In the genomic region with DNA sequence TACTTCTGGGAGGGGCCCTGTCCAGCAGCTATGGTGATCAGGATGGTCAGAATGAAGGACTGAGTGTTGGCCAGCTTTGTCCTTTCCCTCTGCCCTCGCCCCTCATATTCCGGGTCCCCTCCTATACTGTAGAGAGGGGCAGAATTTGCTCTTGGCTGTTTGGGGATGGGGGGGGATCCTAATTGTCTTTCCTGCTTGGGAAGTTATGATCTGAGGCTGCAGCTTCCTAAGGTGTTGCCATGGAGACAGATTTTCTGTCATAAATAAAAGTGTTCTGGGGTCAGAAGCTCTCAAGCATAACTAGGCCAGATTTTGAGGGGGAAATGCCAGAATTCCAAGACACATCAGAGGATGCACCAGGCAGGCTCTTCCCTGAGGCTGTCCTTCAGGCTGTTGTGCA, we compare ENCODE assay signal across 16 mouse cellular contexts. TPM values are rescaled to one million over a fixed set of nuclear protein-coding genes. Genes with fewer than 3 reads are reported as not detected.
DNase-seq lines count a peak whose midpoint lies in the region; ATAC-seq lines count a peak whose summit lies in the region.
"Had no signal": no experiment of that assay in that cellular context is flagged by ENCODE, and none has a peak within 500 bp of the region (broad histone marks: within the 10 kb centered on the region; RNA-seq: fewer than 3 reads in every experiment).

No protein-coding gene starts in this region.

- H3K9ac ChIP-seq in heart, embryonic 15.5 days = 0 out of 2 replicates have a peak overlapping the region, but pooled peaks have one; percentile 8
- H3K9ac ChIP-seq in heart, embryonic 11.5 days (ENCODE audit: low read depth, low read length) = no peak overlapping the region
- no peak overlapping the region for H3K9ac ChIP-seq in lung, embryonic 15.5 days
- no peak overlapping the region for H3K9ac ChIP-seq in embryonic facial prominence, embryonic 14.5 days (ENCODE audit: low read depth, low read length)
- no peak overlapping the region for H3K9ac ChIP-seq in neural tube, embryonic 15.5 days (replicated peaks)
- H3K9ac ChIP-seq: kidney, embryonic 15.5 days; limb, embryonic 12.5 days; liver, embryonic 15.5 days had no signal

- H3K36me3 ChIP-seq in heart, embryonic 15.5 days = no peaks in the 10 kb centered on the region
- no peaks in the 10 kb centered on the region for H3K36me3 ChIP-seq in heart, embryonic 11.5 days (ENCODE audit: control insufficient read depth, insufficient read depth, low read length)
- H3K36me3 ChIP-seq in lung, embryonic 15.5 days = no peaks in the 10 kb centered on the region
- no peaks in the 10 kb centered on the region for H3K36me3 ChIP-seq in embryonic facial prominence, embryonic 14.5 days (ENCODE audit: control insufficient read depth, insufficient read depth, low read length)
- H3K36me3 ChIP-seq in neural tube, embryonic 15.5 days = no peaks in the 10 kb centered on the region
- H3K36me3 ChIP-seq: kidney, embryonic 15.5 days; limb, embryonic 12.5 days; liver, embryonic 15.5 days had no signal

- no peak for DNase-seq in lung, postnatal 10 days
- DNase-seq in embryonic facial prominence, embryonic 14.5 days (ENCODE audit: low spot score) = peak; percentile 46
- DNase-seq in right cerebral cortex, postnatal 36 days (ENCODE audit: low spot score in 2 of 2) = no peak
- DNase-seq: cerebellum, adult 8-10 months; gastrocnemius, adult 2 months; heart, adult 18-20 months had no signal

- peak overlapping the region; percentile 27; the same call in 1 of the 2 replicates for H3K27ac ChIP-seq in heart, embryonic 15.5 days
- H3K27ac ChIP-seq in heart, embryonic 11.5 days (ENCODE audit: low read depth, low read length) = no peak overlapping the region
- H3K27ac ChIP-seq in lung, embryonic 15.5 days = peak overlapping the region; percentile 79
- H3K27ac ChIP-seq in embryonic facial prominence, embryonic 14.5 days (replicated peaks; ENCODE audit: low read depth, low read length) = no peak overlapping the region
- H3K27ac ChIP-seq in neural tube, embryonic 15.5 days (replicated peaks) = no peak overlapping the region
- H3K27ac ChIP-seq: gastrocnemius, adult 2 months; kidney, embryonic 15.5 days; layer of hippocampus, adult 2 months; left cerebral cortex, adult 2 months; limb, embryonic 12.5 days; liver, embryonic 15.5 days had no signal

- no peaks in the 10 kb centered on the region for H3K27me3 ChIP-seq in heart, embryonic 15.5 days
- H3K27me3 ChIP-seq in heart, embryonic 11.5 days (ENCODE audit: control insufficient read depth, insufficient read depth, low read length) = no peaks in the 10 kb centered on the region
- no peaks in the 10 kb centered on the region for H3K27me3 ChIP-seq in lung, embryonic 15.5 days
- no peaks in the 10 kb centered on the region for H3K27me3 ChIP-seq in embryonic facial prominence, embryonic 14.5 days (replicated peaks; ENCODE audit: control insufficient read depth, insufficient read depth, low read length)
- H3K27me3 ChIP-seq in neural tube, embryonic 15.5 days (replicated peaks) = no peaks in the 10 kb centered on the region
- H3K27me3 ChIP-seq: kidney, embryonic 15.5 days; limb, embryonic 12.5 days; liver, embryonic 15.5 days had no signal

- H3K9me3 ChIP-seq in heart, embryonic 15.5 days (replicated peaks) = no peaks in the 10 kb centered on the region
- no peaks in the 10 kb centered on the region for H3K9me3 ChIP-seq in heart, embryonic 11.5 days (replicated peaks; ENCODE audit: control insufficient read depth, low read length)
- no peaks in the 10 kb centered on the region for H3K9me3 ChIP-seq in lung, embryonic 15.5 days
- H3K9me3 ChIP-seq in embryonic facial prominence, embryonic 14.5 days (ENCODE audit: control insufficient read depth, low read length) = no peaks in the 10 kb centered on the region
- no peaks in the 10 kb centered on the region for H3K9me3 ChIP-seq in neural tube, embryonic 15.5 days (replicated peaks)
- H3K9me3 ChIP-seq: kidney, embryonic 15.5 days; limb, embryonic 12.5 days; liver, embryonic 15.5 days had no signal

- peak overlapping the region; percentile 38 for H3K4me2 ChIP-seq in heart, embryonic 15.5 days
- no peak overlapping the region for H3K4me2 ChIP-seq in heart, embryonic 11.5 days
- H3K4me2 ChIP-seq in lung, embryonic 15.5 days = 0 out of 2 replicates have a peak overlapping the region, but pooled peaks have one; percentile 8
- H3K4me2 ChIP-seq in embryonic facial prominence, embryonic 14.5 days (ENCODE audit: low read depth, low read length) = no peak overlapping the region
- no peak overlapping the region for H3K4me2 ChIP-seq in neural tube, embryonic 15.5 days
- H3K4me2 ChIP-seq: kidney, embryonic 15.5 days; limb, embryonic 12.5 days; liver, embryonic 15.5 days had no signal

- no peak for ATAC-seq in heart, embryonic 15.5 days (replicated peaks; ENCODE audit: insufficient number of reproducible peaks, insufficient read depth, low FRiP score, low read depth)
- ATAC-seq in heart, embryonic 11.5 days (replicated peaks; ENCODE audit: insufficient number of reproducible peaks, low FRiP score, low TSS enrichment) = no peak
- no peak for ATAC-seq in lung, embryonic 15.5 days (ENCODE audit: borderline replicate concordance, extremely low read depth, low FRiP score, low TSS enrichment)
- no peak for ATAC-seq in embryonic facial prominence, embryonic 14.5 days (ENCODE audit: low read depth)
- peak; percentile 45; the same call in 1 of the 2 replicates for ATAC-seq in neural tube, embryonic 15.5 days (ENCODE audit: low FRiP score)
- ATAC-seq: forebrain, embryonic 16.5 days had no signal

- H3K4me1 ChIP-seq in heart, embryonic 15.5 days (replicated peaks) = peaks cover 30% of the 10 kb centered on the region
- peaks cover 17% of the 10 kb centered on the region for H3K4me1 ChIP-seq in heart, embryonic 11.5 days (ENCODE audit: control insufficient read depth, insufficient read depth, low read length)
- H3K4me1 ChIP-seq in lung, embryonic 15.5 days = peaks cover 35% of the 10 kb centered on the region
- peaks cover 17% of the 10 kb centered on the region for H3K4me1 ChIP-seq in embryonic facial prominence, embryonic 14.5 days (ENCODE audit: control insufficient read depth, insufficient read depth, low read length)
- peaks cover 18% of the 10 kb centered on the region for H3K4me1 ChIP-seq in neural tube, embryonic 15.5 days
- H3K4me1 ChIP-seq: liver, embryonic 15.5 days had no signal

- 82% methylated on average over 2 of the region's 2 CpGs for WGBS in heart, embryonic 15.5 days
- WGBS in heart, embryonic 11.5 days (ENCODE audit: insufficient replicate concordance) = 80% methylated on average over 2 of the region's 2 CpGs
- 66% methylated on average over 2 of the region's 2 CpGs for WGBS in lung, embryonic 15.5 days
- 85% methylated on average over 2 of the region's 2 CpGs for WGBS in embryonic facial prominence, embryonic 14.5 days
- WGBS in neural tube, embryonic 15.5 days = 75% methylated on average over 2 of the region's 2 CpGs

- no peak overlapping the region for H3K4me3 ChIP-seq in heart, embryonic 15.5 days
- H3K4me3 ChIP-seq in heart, embryonic 11.5 days (ENCODE audit: low read depth, low read length) = no peak overlapping the region
- no peak overlapping the region for H3K4me3 ChIP-seq in lung, embryonic 15.5 days
- no peak overlapping the region for H3K4me3 ChIP-seq in embryonic facial prominence, embryonic 14.5 days (ENCODE audit: low read depth, low read length)
- H3K4me3 ChIP-seq in neural tube, embryonic 15.5 days (replicated peaks) = no peak overlapping the region
- H3K4me3 ChIP-seq: gastrocnemius, adult 2 months; kidney, embryonic 15.5 days; layer of hippocampus, adult 2 months; left cerebral cortex, adult 2 months; limb, embryonic 12.5 days; liver, embryonic 15.5 days had no signal

RNA-seq across cellular contexts. Expression of gene Pdgfa, which starts 31.6 kb away (rescaled TPM):
- polyA plus RNA-seq in heart, embryonic 15.5 days (2015; fragmentation: Nextera tagmentation; extraction: Ambion mirVana) = 46.0 and 51.1 TPM in 2 replicates
- 29.3 and 30.8 TPM in 2 replicates for polyA plus RNA-seq in heart, embryonic 11.5 days (2014; fragmentation: Nextera tagmentation; extraction: Ambion mirVana)
- polyA plus RNA-seq in lung, embryonic 15.5 days (2015; fragmentation: Nextera tagmentation; extraction: Ambion mirVana) = 53.2 and 56.3 TPM in 2 replicates
- polyA plus RNA-seq in embryonic facial prominence, embryonic 14.5 days (2014; fragmentation: Nextera tagmentation; extraction: Ambion mirVana) = 65.7 and 73.2 TPM in 2 replicates
- polyA plus RNA-seq in neural tube, embryonic 15.5 days (2015; fragmentation: Nextera tagmentation; extraction: Ambion mirVana) = 28.2 and 35.1 TPM in 2 replicates

Comparison
In these comparisons a context has a peak if more than half of its experiments do, and no peak if none do; other contexts are left out.
1. H3K27ac ChIP-seq: peak in heart, embryonic 15.5 days (single experiment) and lung, embryonic 15.5 days (single experiment); none in heart, embryonic 11.5 days (single experiment), embryonic facial prominence, embryonic 14.5 days (single experiment) and neural tube, embryonic 15.5 days (single experiment).
2. H3K4me2 ChIP-seq: peak in heart, embryonic 15.5 days (single experiment) and lung, embryonic 15.5 days (single experiment); none in heart, embryonic 11.5 days (single experiment), embryonic facial prominence, embryonic 14.5 days (single experiment) and neural tube, embryonic 15.5 days (single experiment).